Mouse (Mus musculus) thymus, postnatal 4 days (tissue): ENCODE data around the gene Cyp2ab1.

ENCODE experiments used
- DNase-seq: peaks from one replicate; pipeline ENCODE4 v3.0.0; 2021

The Cyp2ab1 gene

GRCm38 (mm10) chr16:20265089-20265488 lies 60.1 kb downstream of the Cyp2ab1 start:
- no peak for DNase-seq
